Mouse (Mus musculus): ENCODE measurements around the gene 6820408C15Rik. TPM values are rescaled to one million over a fixed set of nuclear protein-coding genes. Genes with fewer than 3 reads are reported as not detected.
A peak's percentile ranks its signal among the peaks of the same experiment; 100 is the strongest.

The 6820408C15Rik gene
- polyA plus RNA-seq, 2 experiments = 0.18 to 0.41 TPM

GRCm38 (mm10) chr2:152446642-152447041 is 31.3 kb downstream of the 6820408C15Rik start:
- no peaks in the 10 kb centered on the region for H3K9me3 ChIP-seq (ENCODE audit: control insufficient read depth, low read length)
- H3K4me1 ChIP-seq (ENCODE audit: control insufficient read depth, insufficient read depth, low read length) = no peaks in the 10 kb centered on the region
- H3K27me3 ChIP-seq (ENCODE audit: control insufficient read depth, insufficient read depth, low read length) = no peaks in the 10 kb centered on the region
- 71% methylated on average over 2 of the region's 2 CpGs for WGBS
- ATAC-seq (ENCODE audit: low FRiP score, low read depth) (no peak), DNase-seq (ENCODE audit: low spot score) (no peak)
- H3K4me3 ChIP-seq (replicated peaks; ENCODE audit: low read length) = no peak overlapping the region
- no peak overlapping the region for H3K27ac ChIP-seq (replicated peaks; ENCODE audit: low read depth, low read length)
- no peak for TF ChIP-seq POLR2A (IDR thresholded peaks at IDR 0.05; ENCODE audit: borderline replicate concordance, extremely low read depth, insufficient read depth, insufficient read length)
- H3K36me3 ChIP-seq (ENCODE audit: control insufficient read depth, insufficient read depth, low read length) = no peaks in the 10 kb centered on the region
- no peak overlapping the region for H3K4me2 ChIP-seq (replicated peaks; ENCODE audit: low read depth, low read length, severe bottlenecking)
- no peak overlapping the region for H3K9ac ChIP-seq (ENCODE audit: low read depth, low read length, severe bottlenecking)

DNA sequence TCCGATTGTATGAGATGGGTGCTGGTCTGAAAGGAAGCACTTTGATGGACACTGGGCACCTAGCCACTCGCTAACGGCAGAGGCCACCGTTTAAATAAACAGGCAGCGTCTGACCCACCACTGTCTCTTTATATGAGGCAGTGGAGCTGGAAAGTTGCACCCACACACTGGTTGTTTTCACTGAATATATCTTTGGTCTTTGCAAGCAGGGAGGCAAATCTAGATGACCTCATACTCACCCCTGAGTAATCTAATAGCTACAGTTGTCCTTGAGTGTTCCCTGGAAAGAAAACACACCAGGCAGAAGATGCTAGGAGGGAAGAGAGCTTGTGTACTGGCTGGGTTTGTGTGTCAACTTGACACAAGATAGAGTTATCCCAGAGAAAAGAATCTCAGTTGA is 32.1 kb downstream of the 6820408C15Rik start:
- WGBS = 57% methylated on average over 5 of the region's 5 CpGs
- TF ChIP-seq POLR2A (IDR thresholded peaks at IDR 0.05; ENCODE audit: borderline replicate concordance, extremely low read depth, insufficient read depth, insufficient read length) = no peak
- H3K4me1 ChIP-seq (ENCODE audit: control insufficient read depth, insufficient read depth, low read length) = no peaks in the 10 kb centered on the region
- H3K27me3 ChIP-seq (ENCODE audit: control insufficient read depth, insufficient read depth, low read length) = no peaks in the 10 kb centered on the region
- no peaks in the 10 kb centered on the region for H3K9me3 ChIP-seq (ENCODE audit: control insufficient read depth, low read length)
- no peak overlapping the region for H3K27ac ChIP-seq (replicated peaks; ENCODE audit: low read depth, low read length)
- no peak overlapping the region for H3K4me2 ChIP-seq (replicated peaks; ENCODE audit: low read depth, low read length, severe bottlenecking)
- no peak overlapping the region for H3K4me3 ChIP-seq (replicated peaks; ENCODE audit: low read length)
- no peak overlapping the region for H3K9ac ChIP-seq (ENCODE audit: low read depth, low read length, severe bottlenecking)
- ATAC-seq (ENCODE audit: low FRiP score, low read depth) (no peak), DNase-seq (ENCODE audit: low spot score) (no peak)
- no peaks in the 10 kb centered on the region for H3K36me3 ChIP-seq (ENCODE audit: control insufficient read depth, insufficient read depth, low read length)

- no peaks in the 10 kb centered on the region for H3K4me1 ChIP-seq (ENCODE audit: control insufficient read depth, insufficient read depth, low read length)
- no peak overlapping the region for H3K4me3 ChIP-seq (replicated peaks; ENCODE audit: low read length)
- H3K4me2 ChIP-seq (replicated peaks; ENCODE audit: low read depth, low read length, severe bottlenecking) = no peak overlapping the region
- no peak for TF ChIP-seq POLR2A (IDR thresholded peaks at IDR 0.05; ENCODE audit: borderline replicate concordance, extremely low read depth, insufficient read depth, insufficient read length)
- no peaks in the 10 kb centered on the region for H3K36me3 ChIP-seq (ENCODE audit: control insufficient read depth, insufficient read depth, low read length)
- H3K9me3 ChIP-seq (ENCODE audit: control insufficient read depth, low read length) = no peaks in the 10 kb centered on the region
- H3K27me3 ChIP-seq (ENCODE audit: control insufficient read depth, insufficient read depth, low read length) = no peaks in the 10 kb centered on the region
- DNase-seq (ENCODE audit: low spot score) (peak; percentile 19), ATAC-seq (ENCODE audit: low FRiP score, low read depth) (no peak)
- WGBS = 2% methylated on average over 5 of the region's 5 CpGs
- no peak overlapping the region for H3K9ac ChIP-seq (ENCODE audit: low read depth, low read length, severe bottlenecking)
- H3K27ac ChIP-seq (replicated peaks; ENCODE audit: low read depth, low read length) = no peak overlapping the region
Measured at GRCm38 (mm10) chr2:152450241-152450640, 34.9 kb downstream of the 6820408C15Rik start.

- ATAC-seq (ENCODE audit: low FRiP score, low read depth) = no peak
- no peaks in the 10 kb centered on the region for H3K27me3 ChIP-seq (ENCODE audit: control insufficient read depth, insufficient read depth, low read length)
- 70% methylated on average over 4 of the region's 4 CpGs for WGBS
Measured at GRCm38 (mm10) chr2:152452101-152452781, 36.9 kb downstream of the 6820408C15Rik start.

DNA sequence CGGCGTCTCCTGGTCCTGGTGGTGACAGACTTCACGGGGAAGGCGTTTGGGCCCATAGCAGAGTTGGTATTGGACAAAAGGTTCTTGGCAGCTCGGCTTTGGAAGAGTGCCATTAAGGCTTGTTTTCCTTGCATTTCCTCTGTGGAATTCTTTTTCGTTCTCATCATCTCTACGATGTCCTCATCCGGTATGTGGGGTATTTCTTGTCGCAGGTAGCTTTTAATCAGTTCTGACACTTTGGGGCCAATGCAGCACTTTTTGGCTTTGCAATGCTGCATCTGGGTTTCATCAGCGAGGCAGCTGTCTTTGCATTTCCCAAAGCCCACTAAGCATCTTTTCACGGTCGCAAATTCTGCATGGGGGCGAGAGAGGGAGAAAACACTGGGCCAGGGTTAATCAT is 43.9 kb downstream of the 6820408C15Rik start:
- H3K36me3 ChIP-seq (ENCODE audit: control insufficient read depth, insufficient read depth, low read length) = no peaks in the 10 kb centered on the region
- no peak for TF ChIP-seq POLR2A (IDR thresholded peaks at IDR 0.05; ENCODE audit: borderline replicate concordance, extremely low read depth, insufficient read depth, insufficient read length)
- no peak overlapping the region for H3K4me2 ChIP-seq (replicated peaks; ENCODE audit: low read depth, low read length, severe bottlenecking)
- H3K9ac ChIP-seq (ENCODE audit: low read depth, low read length, severe bottlenecking) = no peak overlapping the region
- H3K9me3 ChIP-seq (ENCODE audit: control insufficient read depth, low read length) = no peaks in the 10 kb centered on the region
- H3K4me3 ChIP-seq (replicated peaks; ENCODE audit: low read length) = no peak overlapping the region
- peaks cover 8% of the 10 kb centered on the region for H3K4me1 ChIP-seq (ENCODE audit: control insufficient read depth, insufficient read depth, low read length)
- no peak overlapping the region for H3K27ac ChIP-seq (replicated peaks; ENCODE audit: low read depth, low read length)
- ATAC-seq (ENCODE audit: low FRiP score, low read depth) (no peak), DNase-seq (ENCODE audit: low spot score) (no peak)
- no peaks in the 10 kb centered on the region for H3K27me3 ChIP-seq (ENCODE audit: control insufficient read depth, insufficient read depth, low read length)
- WGBS = 41% methylated on average over 13 of the region's 13 CpGs

More at GRCm38 (mm10) chr2:152452101-152452781, 36.9 kb downstream of the 6820408C15Rik start:
- H3K4me2 ChIP-seq (replicated peaks; ENCODE audit: low read depth, low read length, severe bottlenecking) = no peak overlapping the region
- H3K9ac ChIP-seq (ENCODE audit: low read depth, low read length, severe bottlenecking) = no peak overlapping the region
- no peak for TF ChIP-seq POLR2A (IDR thresholded peaks at IDR 0.05; ENCODE audit: borderline replicate concordance, extremely low read depth, insufficient read depth, insufficient read length)
- no peak for DNase-seq (ENCODE audit: low spot score)
- no peaks in the 10 kb centered on the region for H3K4me1 ChIP-seq (ENCODE audit: control insufficient read depth, insufficient read depth, low read length)
- H3K36me3 ChIP-seq (ENCODE audit: control insufficient read depth, insufficient read depth, low read length) = no peaks in the 10 kb centered on the region
- H3K9me3 ChIP-seq (ENCODE audit: control insufficient read depth, low read length) = no peaks in the 10 kb centered on the region
- H3K27ac ChIP-seq (replicated peaks; ENCODE audit: low read depth, low read length) = no peak overlapping the region
- H3K4me3 ChIP-seq (replicated peaks; ENCODE audit: low read length) = no peak overlapping the region

All from limb, embryonic 14.5 days (tissue).